Mouse (Mus musculus) MEL-GATA-1-ER (cell line): ENCODE data around the gene Rgs19.

ENCODE experiments used
- DNase-seq: peaks from one replicate; pipeline ENCODE4 v3.0.0-alpha.2; 2012; ENCODE audit warnings: low read depth; ENCODE audit errors: extremely low read depth

Rgs19 gene

GRCm38 (mm10) chr2:181684713-181685112 is 9.1 kb downstream of the Rgs19 start:
- DNase-seq, result peak; percentile 95

- no peak for DNase-seq
Observed at GRCm38 (mm10) chr2:181683381-181683780, 10.4 kb downstream of the Rgs19 start.

- DNase-seq, result no peak
Observed at GRCm38 (mm10) chr2:181681978-181682377, 11.8 kb downstream of the Rgs19 start.

GRCm38 (mm10) chr2:181680716-181681117 is 13.1 kb downstream of the Rgs19 start:
- DNase-seq, result no peak

- peak; percentile 46 for DNase-seq
Observed at GRCm38 (mm10) chr2:181679951-181680715, 13.6 kb downstream of the Rgs19 start, which contains the start of gene Tcea2. TSS of gene Tcea2 (plus strand) at chr2:181680310.

GRCm38 (mm10) chr2:181678780-181679179 is 15.0 kb downstream of the Rgs19 start:
- peak; percentile 72 for DNase-seq

- no peak for DNase-seq
Observed at GRCm38 (mm10) chr2:181677755-181678098, 16.1 kb downstream of the Rgs19 start.

- no peak for DNase-seq
Observed at GRCm38 (mm10) chr2:181677096-181677754, 16.6 kb downstream of the Rgs19 start.

- DNase-seq, result no peak
Observed at GRCm38 (mm10) chr2:181676424-181676823, 17.4 kb downstream of the Rgs19 start.

- no peak for DNase-seq
Observed at GRCm38 (mm10) chr2:181675454-181675853, 18.3 kb downstream of the Rgs19 start.

GRCm38 (mm10) chr2:181674934-181675333 is 18.8 kb downstream of the Rgs19 start:
- DNase-seq, result no peak

- DNase-seq, result no peak
Observed at GRCm38 (mm10) chr2:181673501-181673900, 20.3 kb downstream of the Rgs19 start.

GRCm38 (mm10) chr2:181671984-181672383 is 21.8 kb downstream of the Rgs19 start:
- DNase-seq, result no peak

GRCm38 (mm10) chr2:181671326-181671725 is 22.5 kb downstream of the Rgs19 start, which contains the start of gene Sox18:
TSS of gene Sox18 (minus strand) at chr2:181671640.
- no peak for DNase-seq

- no peak for DNase-seq
Observed at GRCm38 (mm10) chr2:181670913-181671311, 22.9 kb downstream of the Rgs19 start.

- DNase-seq, result no peak
Observed at GRCm38 (mm10) chr2:181670285-181670912, 23.4 kb downstream of the Rgs19 start.

- DNase-seq, result no peak
Observed at GRCm38 (mm10) chr2:181663298-181663630, 30.5 kb downstream of the Rgs19 start.

GRCm38 (mm10) chr2:181662620-181663297 is 31.0 kb downstream of the Rgs19 start:
- no peak for DNase-seq

- peak; percentile 33 for DNase-seq
Observed at GRCm38 (mm10) chr2:181659609-181660055, 34.1 kb downstream of the Rgs19 start.

- no peak for DNase-seq
Observed at GRCm38 (mm10) chr2:181658930-181659555, 34.7 kb downstream of the Rgs19 start.

- no peak for DNase-seq
Observed at GRCm38 (mm10) chr2:181658528-181658927, 35.2 kb downstream of the Rgs19 start.
